Mouse (Mus musculus) intestine, postnatal 0 days (tissue): ENCODE measurements around the gene Brk1. TPM values are rescaled to one million over a fixed set of nuclear protein-coding genes. Genes with fewer than 3 reads are reported as not detected.

Experiments used
- ATAC-seq: fragments of 200-750 bp; cut with Nextera tagmentation; 2 replicates; pipeline ENCODE4 v1.8.0; 2017; ENCODE audit warnings: mild to moderate bottlenecking, moderate TSS enrichment, moderate library complexity
- H3K27ac ChIP-seq: fragments of 300-500 bp; sonication (generic); 2 replicates; pipeline ENCODE4 v1.5.1; 2014; ENCODE audit warnings: mild to moderate bottlenecking, low read depth, low read length, moderate library complexity
- H3K27me3 ChIP-seq: fragments of 300-500 bp; sonication (generic); replicated peaks from 2 replicates; pipeline ENCODE4 v1.6.1; 2014; ENCODE audit warnings: low read length, mixed read lengths; ENCODE audit not compliant: control insufficient read depth, insufficient read depth
- H3K36me3 ChIP-seq: fragments of 300-500 bp; sonication (generic); 2 replicates; pipeline ENCODE4 v1.6.1; 2014; ENCODE audit warnings: mild to moderate bottlenecking, moderate library complexity; ENCODE audit not compliant: control insufficient read depth, insufficient read depth
- H3K4me1 ChIP-seq: fragments of 300-500 bp; sonication (generic); replicated peaks from 2 replicates; pipeline ENCODE4 v1.6.1; 2014; ENCODE audit warnings: antibody characterized with exemption, low read length, mixed read lengths; ENCODE audit not compliant: control insufficient read depth, insufficient read depth
- H3K4me2 ChIP-seq: fragments of 300-500 bp; sonication (generic); replicated peaks from 2 replicates; pipeline ENCODE4 v1.6.1; 2014; ENCODE audit warnings: low read depth, mild to moderate bottlenecking, moderate library complexity
- H3K4me3 ChIP-seq: fragments of 300-500 bp; sonication (generic); 2 replicates; pipeline ENCODE4 v1.5.1; 2014; ENCODE audit warnings: low read depth, low read length
- H3K9ac ChIP-seq: fragments of 300-500 bp; sonication (generic); 2 replicates; pipeline ENCODE4 v1.6.1; 2014; ENCODE audit warnings: mild to moderate bottlenecking, low read depth, low read length
- H3K9me3 ChIP-seq: fragments of 300-500 bp; sonication (generic); 2 replicates; pipeline ENCODE4 v1.6.1; 2016; ENCODE audit warnings: mixed run types; ENCODE audit not compliant: control insufficient read depth
- CTCF ChIP-seq: sonication (generic); IDR thresholded peaks from 2 replicates; pipeline ENCODE4 v1.5.1; 2016; ENCODE audit warnings: low read depth, mild to moderate bottlenecking, control low read depth, antibody characterized with exemption, moderate library complexity
- WGBS: fragments of 180-500 bp; shearing (Covaris S2); extraction: QIAGEN DNeasy Blood & Tissue Kit; methylation state at CpG from one replicate; pipeline ENCODE4 v1.1.7; 2014; 5-methylcytosine and 5-hydroxymethylcytosine counted together
- polyA plus RNA-seq: library from polyadenylated mRNA; unstranded; fragments of >200 nt; fragmentation: Nextera tagmentation; extraction: Ambion mirVana; gene quantifications from 2 replicates; pipeline ENCODE4 v1.2.1, GENCODE M21; 2015

Gene Brk1
- polyA plus RNA-seq, 1 experiment from 2014 or later, result 187 TPM

GRCm38 (mm10) chr6:113585065-113585464, 19.5 kb upstream of the Brk1 start:
- Histone ChIP-seq H3K4me1 (no peaks in the 10 kb centered on the region), H3K4me2 (no peak overlapping the region), H3K27me3 (no peaks in the 10 kb centered on the region), H3K36me3 (no peaks in the 10 kb centered on the region), H3K9ac (no peak overlapping the region), H3K9me3 (no peaks in the 10 kb centered on the region), H3K4me3 (no peak overlapping the region), H3K27ac (no peak overlapping the region)
- TF ChIP-seq CTCF, result no peak
- 90% methylated on average over 5 of the region's 5 CpGs for WGBS
- no peak for ATAC-seq

GRCm38 (mm10) chr6:113586466-113587183, 17.9 kb upstream of the Brk1 start:
- Histone ChIP-seq H3K9ac (no peak overlapping the region), H3K4me3 (no peak overlapping the region), H3K9me3 (no peaks in the 10 kb centered on the region), H3K27ac (no peak overlapping the region), H3K4me1 (no peaks in the 10 kb centered on the region), H3K27me3 (no peaks in the 10 kb centered on the region), H3K36me3 (no peaks in the 10 kb centered on the region), H3K4me2 (no peak overlapping the region)
- ATAC-seq, result no peak
- peak; percentile 35 for TF ChIP-seq CTCF
- 67% methylated on average over 5 of the region's 5 CpGs for WGBS

- Histone ChIP-seq H3K4me1 (no peaks in the 10 kb centered on the region), H3K36me3 (no peaks in the 10 kb centered on the region; the same call in 1 of the 2 replicates), H3K4me3 (no peak overlapping the region), H3K27me3 (no peaks in the 10 kb centered on the region), H3K9ac (no peak overlapping the region), H3K27ac (no peak overlapping the region), H3K4me2 (no peak overlapping the region), H3K9me3 (no peaks in the 10 kb centered on the region)
- 99% methylated on average over 2 of the region's 2 CpGs for WGBS
- ATAC-seq, result no peak
- TF ChIP-seq CTCF, result no peak
These were observed 11.9 kb upstream of the Brk1 start for GRCm38 (mm10) chr6:113592637-113593036.

GRCm38 (mm10) chr6:113597945-113598344, 6.6 kb upstream of the Brk1 start:
- H3K27ac ChIP-seq, result no peak overlapping the region
- no peak for TF ChIP-seq CTCF
- no peak overlapping the region for H3K4me2 ChIP-seq
- ATAC-seq, result no peak
- H3K4me1 ChIP-seq, result no peaks in the 10 kb centered on the region
- H3K9ac ChIP-seq, result no peak overlapping the region
- 91% methylated on average over 4 of the region's 4 CpGs for WGBS
- no peaks in the 10 kb centered on the region for H3K9me3 ChIP-seq
- H3K27me3 ChIP-seq, result no peaks in the 10 kb centered on the region
- no peak overlapping the region for H3K4me3 ChIP-seq
- no peaks in the 10 kb centered on the region; the same call in 1 of the 2 replicates for H3K36me3 ChIP-seq

- Histone ChIP-seq H3K9me3 (no peaks in the 10 kb centered on the region), H3K36me3 (no peaks in the 10 kb centered on the region; the same call in 1 of the 2 replicates), H3K27ac (no peak overlapping the region), H3K4me2 (no peak overlapping the region), H3K9ac (no peak overlapping the region), H3K4me3 (no peak overlapping the region), H3K27me3 (no peaks in the 10 kb centered on the region), H3K4me1 (no peaks in the 10 kb centered on the region)
- 68% methylated on average over 5 of the region's 5 CpGs for WGBS
- ATAC-seq, result no peak
- TF ChIP-seq CTCF, result no peak
These were observed 4.7 kb upstream of the Brk1 start for GRCm38 (mm10) chr6:113599833-113600232.

GRCm38 (mm10) chr6:113600543-113601139, 3.9 kb upstream of the Brk1 start, which contains the start of gene Fancd2os:
Fancd2os (minus strand) TSS chr6:113600715.
- no peaks in the 10 kb centered on the region for H3K27me3 ChIP-seq
- no peak within 1 kb of the TSS for H3K4me3 ChIP-seq
- no peak within 1 kb of the TSS for H3K9ac ChIP-seq
- TF ChIP-seq CTCF, result no peak
- H3K27ac ChIP-seq, result no peak within 1 kb of the TSS
- no peak for ATAC-seq
- H3K9me3 ChIP-seq, result no peaks in the 10 kb centered on the region
- 34% methylated on average over 23 of the region's 23 CpGs for WGBS
- H3K36me3 ChIP-seq, result no peaks in the 10 kb centered on the region; the same call in 1 of the 2 replicates
- no peaks in the 10 kb centered on the region for H3K4me1 ChIP-seq
- no peak within 1 kb of the TSS for H3K4me2 ChIP-seq
